Mouse (Mus musculus) cortical plate, adult 2 months (tissue): ENCODE measurements around the gene Cadm1.

Experiments used
- CTCF ChIP-seq: fragments of 200-500 bp; IDR thresholded peaks from 2 replicates; pipeline ENCODE4 v1.5.1; 2011; ENCODE audit warnings: mild to moderate bottlenecking, control low read depth, low read length; ENCODE audit not compliant: insufficient read depth; ENCODE audit errors: extremely low read depth
- POLR2A ChIP-seq: fragments of 200-500 bp; IDR thresholded peaks from 2 replicates; pipeline ENCODE4 v1.6.1; 2011; ENCODE audit warnings: mild to moderate bottlenecking, low read length, control low read depth; ENCODE audit not compliant: insufficient read depth; ENCODE audit errors: extremely low read depth

DNA sequence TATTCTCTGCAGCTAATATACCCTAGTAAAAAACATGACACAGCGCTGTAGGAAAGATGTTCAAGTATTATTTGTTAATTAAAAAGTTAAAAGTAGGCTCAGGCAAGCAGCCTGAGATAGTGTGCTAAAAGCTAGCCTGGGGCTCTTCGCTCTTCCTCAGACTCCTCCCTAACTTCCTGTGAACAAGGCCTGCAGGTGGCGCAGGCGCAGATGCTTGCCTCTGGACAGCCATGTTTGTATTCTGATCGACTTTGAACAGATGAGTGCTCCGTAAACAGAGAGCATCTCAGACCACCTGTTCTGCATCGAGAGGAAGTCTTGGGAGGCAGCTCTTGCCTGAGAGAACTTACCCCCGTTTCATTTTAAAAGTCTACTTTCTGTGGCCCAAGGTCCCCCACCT lies 361.7 kb downstream of the Cadm1 start:
- TF ChIP-seq CTCF (no peak), POLR2A (no peak)
